Mouse (Mus musculus) layer of hippocampus, adult 18-20 months (tissue): Measurements from ENCODE around the gene Lmx1a. TPM values are rescaled to one million over a fixed set of nuclear protein-coding genes. Genes with fewer than 3 reads are reported as not detected.
A peak's percentile ranks its signal among the peaks of the same experiment; 100 is the strongest.

Experiments
- DNase-seq, 2 experiments: peaks; one replicate each; pipeline ENCODE4 v3.0.0; 2022; ENCODE audit warnings: low spot score in 2 of 2
- long read RNA-seq: library from polyadenylated mRNA; stranded (forward); transcript quantifications from one replicate; pipeline ENCODE4 v2.0.0, GENCODE M21; 2021
- total RNA-seq, 2 experiments: library from RNA; stranded (reverse); gene quantifications; 2 replicates each; pipeline ENCODE4 v1.2.3; 2021

Gene Lmx1a
- total RNA-seq, result under 1 TPM in 1 of 2 experiments, not detected in 1; 0.10 TPM
- long read RNA-seq, result 0 reads

GRCm38 (mm10) chr1:167689232-167689261 lies at the start of gene Lmx1a:
TSS of gene Lmx1a (plus strand) at chr1:167689237.
- no peak for DNase-seq

- peak; percentile 76 to 89 for DNase-seq
These were observed 44.0 kb upstream of the Lmx1a start for GRCm38 (mm10) chr1:167644866-167645537.

DNA sequence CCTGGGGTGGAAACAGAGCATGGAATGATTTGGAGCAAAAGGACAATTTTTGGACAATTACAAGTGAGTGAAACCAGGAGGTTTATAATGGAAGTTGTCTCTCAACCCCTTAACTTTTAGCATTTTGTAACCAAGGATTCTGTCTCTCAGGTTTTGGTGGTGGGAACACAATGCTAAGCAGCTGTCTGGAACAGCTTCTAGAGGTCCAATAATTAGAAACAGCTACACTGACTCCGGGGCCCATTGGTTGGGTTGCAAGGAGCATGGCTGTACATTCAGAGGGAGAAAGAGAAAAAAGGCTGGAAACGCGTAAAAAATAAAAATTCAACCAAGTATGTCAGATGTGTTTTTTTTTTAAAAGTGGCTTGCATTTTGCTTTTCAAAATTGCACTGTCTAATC lies 40.4 kb upstream of the Lmx1a start:
- no peak for DNase-seq

GRCm38 (mm10) chr1:167649122-167649633 lies 39.9 kb upstream of the Lmx1a start:
- no peak for DNase-seq

DNA sequence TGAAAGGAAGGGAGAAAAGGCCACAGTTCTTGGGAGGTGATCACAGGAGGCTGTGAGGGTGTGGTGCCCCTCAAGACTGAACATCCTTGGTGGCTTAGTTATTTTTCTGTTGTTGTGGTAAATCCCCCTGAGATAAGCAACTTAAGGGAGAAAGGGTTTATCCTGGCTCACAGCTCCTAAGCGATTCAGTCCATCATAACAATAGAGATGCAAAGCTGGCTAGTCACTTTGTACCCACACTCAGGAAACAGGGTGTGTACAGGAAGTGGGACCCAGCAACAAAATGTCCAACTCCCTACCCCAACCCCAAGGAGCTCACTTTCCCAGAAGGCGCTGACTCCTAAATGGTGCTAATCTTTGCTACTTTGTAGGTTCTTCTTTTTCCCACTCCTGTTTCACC lies 36.7 kb upstream of the Lmx1a start:
- DNase-seq, result no peak

DNA sequence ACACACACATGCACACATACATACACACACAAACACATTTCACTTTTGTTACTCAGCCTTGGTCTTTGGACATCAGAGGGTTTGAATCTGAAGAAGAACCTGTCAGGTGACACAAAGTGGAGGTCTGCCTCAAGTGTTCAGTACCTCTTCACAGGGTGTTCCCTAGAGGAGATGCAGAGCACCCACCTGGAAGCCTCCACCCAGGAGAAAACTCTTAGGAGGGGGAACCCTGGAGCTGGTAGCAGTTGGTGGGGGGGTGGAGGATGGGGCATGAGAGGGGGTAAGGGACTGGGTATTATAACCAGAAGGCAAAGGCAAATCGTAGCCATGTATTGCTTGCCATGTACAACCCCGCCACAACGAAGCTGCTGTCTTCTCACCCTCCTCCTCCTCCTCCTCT lies 30.0 kb upstream of the Lmx1a start:
- no peak for DNase-seq

DNA sequence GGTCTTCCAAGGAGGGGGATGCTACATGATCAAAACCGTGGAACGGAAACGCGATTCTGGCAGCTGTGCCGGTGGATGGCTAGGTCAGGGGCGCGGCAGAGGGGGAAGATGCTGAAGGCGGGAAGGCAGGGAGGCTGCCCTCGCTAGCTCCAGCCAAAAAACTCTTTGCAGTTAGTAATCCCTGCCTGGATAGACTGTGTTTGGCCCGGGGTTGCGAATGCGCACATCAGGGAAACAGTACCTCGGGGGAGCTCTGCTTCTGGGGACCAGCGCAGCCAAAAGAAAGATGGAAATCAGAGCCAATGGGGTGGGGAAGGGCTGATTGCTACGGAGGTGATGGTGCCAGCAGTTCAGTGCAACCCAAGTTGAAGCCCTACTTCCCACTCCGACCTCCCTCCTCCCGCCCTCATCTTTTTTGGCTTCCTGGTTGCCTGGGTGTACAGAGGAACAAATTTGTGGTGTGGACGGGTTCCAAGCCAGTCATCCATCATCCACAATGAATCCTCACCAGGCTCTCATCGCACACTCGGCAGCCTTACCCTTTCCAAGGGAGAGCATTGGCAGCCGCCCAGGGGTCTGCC lies 28.4 kb upstream of the Lmx1a start:
- DNase-seq, result peak; percentile 26 to 62

DNA sequence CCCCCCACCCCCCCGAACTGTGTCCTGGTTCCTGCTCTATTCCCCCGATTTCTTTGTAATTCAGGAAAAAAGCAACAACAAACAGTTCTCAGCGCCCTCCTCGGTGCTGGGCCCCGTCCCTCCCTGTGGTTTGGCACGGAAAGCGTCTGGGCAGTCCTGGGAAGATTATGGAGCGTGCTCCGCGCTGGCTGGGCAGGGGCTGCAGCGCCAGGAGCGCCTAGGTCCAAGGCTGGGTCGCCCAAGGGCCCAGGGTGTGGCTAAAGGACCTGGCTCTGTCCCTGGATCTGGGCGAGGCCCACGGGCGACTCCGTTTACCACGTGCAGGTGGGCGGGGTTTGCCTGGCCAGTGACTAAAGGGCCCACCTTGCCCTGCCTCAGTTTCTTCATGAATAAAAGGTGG lies 27.9 kb upstream of the Lmx1a start:
- DNase-seq, result no peak

DNA sequence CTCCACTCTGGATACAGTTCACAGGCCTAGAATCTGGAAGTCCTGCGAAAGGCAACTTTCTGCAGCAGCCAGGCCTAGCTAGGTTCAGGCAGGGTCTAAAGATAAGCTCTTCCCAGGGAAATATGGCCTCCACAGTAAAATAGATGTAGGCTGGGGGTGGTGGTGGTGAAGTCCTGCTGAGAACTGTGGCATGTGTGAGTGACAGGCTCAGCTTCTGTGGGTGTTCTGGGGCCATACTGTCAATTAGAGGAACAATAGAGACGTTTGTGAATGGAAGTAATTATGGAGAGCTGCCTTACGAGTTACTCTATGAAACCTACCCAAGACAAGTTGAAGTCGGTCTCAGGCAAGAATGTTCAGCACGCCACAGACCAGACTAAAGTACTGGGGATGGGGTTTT lies 25.9 kb upstream of the Lmx1a start:
- DNase-seq, result no peak

- DNase-seq, result peak; percentile 16 to 66
These were observed 19.2 kb upstream of the Lmx1a start for GRCm38 (mm10) chr1:167669796-167670195.

GRCm38 (mm10) chr1:167672433-167672987 lies 16.5 kb upstream of the Lmx1a start:
- DNase-seq, result no peak

GRCm38 (mm10) chr1:167679061-167679460 lies 10.0 kb upstream of the Lmx1a start:
- no peak for DNase-seq

DNA sequence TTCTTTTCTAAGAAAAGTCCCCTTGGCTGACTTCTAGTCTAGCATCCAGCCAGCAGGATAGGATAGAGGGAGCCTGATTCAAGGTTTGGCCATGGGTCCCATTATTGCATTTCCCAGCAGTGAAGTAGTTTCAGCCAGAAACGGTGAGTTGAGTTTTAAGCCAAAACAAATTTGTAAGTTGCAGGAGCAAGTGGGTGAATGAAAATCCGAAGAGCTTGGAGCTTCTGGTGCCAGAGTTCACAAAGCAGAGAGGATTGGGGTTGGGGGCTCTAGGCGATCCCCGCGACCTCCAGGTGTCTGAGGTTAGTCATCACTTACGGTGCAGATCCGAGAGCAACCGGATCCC lies 1.1 kb upstream of the Lmx1a start:
- no peak for DNase-seq

GRCm38 (mm10) chr1:167688347-167689231 lies 448 bp upstream of the Lmx1a start:
- no peak for DNase-seq

DNA sequence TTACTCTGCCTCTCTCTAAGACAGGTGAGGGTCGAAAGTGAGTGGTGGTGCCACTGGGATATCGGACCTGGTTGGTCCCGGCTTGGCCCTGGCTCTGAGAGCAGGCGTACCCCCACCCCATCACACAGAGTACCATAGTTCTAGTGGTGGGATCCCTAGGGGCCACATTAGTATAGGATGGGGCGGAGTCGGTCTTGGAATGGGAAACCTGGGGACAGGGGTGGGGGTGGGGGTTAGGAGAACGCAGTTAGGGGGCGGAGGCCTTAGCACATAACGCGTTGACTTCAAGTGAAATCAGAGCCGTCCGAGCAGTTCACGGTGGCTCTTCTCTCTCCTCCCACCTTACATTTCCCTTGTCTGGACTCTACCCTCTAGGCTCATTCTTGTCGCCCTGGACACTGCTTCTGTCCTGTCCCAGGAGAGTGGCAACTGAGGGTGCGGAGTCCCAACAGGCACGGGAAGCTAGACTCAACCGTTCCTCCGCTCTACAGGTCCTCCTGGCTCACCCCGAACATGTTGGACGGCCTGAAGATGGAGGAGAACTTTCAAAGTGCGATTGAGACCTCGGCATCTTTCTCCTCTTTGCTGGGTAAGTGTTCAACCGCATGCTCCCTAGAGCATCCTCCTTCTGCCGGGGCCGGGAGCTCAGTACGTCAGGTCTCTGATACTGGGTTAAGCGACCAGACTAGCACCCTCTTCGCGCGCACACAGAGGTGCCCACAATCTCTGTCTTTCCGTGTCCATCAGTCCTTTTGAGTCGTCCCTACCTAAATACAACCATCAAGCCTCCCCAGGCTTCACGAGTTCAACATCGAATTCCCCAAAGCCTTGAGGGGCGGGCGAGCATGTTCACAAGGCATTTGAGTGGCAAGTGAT lies 463 bp downstream of the Lmx1a start:
- no peak for DNase-seq

GRCm38 (mm10) chr1:167690138-167690710 lies 1.2 kb downstream of the Lmx1a start:
- DNase-seq, result no peak

- DNase-seq, result no peak
These were observed 1.9 kb downstream of the Lmx1a start for GRCm38 (mm10) chr1:167690716-167691550.

- DNase-seq, result no peak
These were observed 3.1 kb downstream of the Lmx1a start for GRCm38 (mm10) chr1:167691911-167692682.

DNA sequence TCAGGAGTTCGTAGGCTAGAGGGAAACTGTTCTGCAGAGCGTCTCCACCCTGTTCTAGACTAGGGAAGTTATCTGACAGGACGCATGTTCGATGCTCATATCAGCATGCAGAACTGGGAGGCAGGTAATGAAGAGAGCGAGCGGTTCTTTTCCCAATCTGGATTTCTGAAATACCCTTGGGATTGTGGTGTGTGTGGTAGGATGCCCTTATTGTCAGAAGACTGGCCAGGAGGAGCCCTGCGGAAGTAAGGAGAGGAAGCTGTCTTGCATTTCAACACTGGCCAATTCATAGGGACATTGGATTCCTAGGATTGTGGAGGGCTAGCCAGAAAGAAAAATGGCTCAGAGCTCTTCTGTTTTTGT lies 3.6 kb downstream of the Lmx1a start:
- no peak for DNase-seq
